Mouse (Mus musculus) liver, embryonic 13.5 days (tissue): ENCODE measurements around the gene Mc3r. TPM values are rescaled to one million over a fixed set of nuclear protein-coding genes. Genes with fewer than 3 reads are reported as not detected.
A peak's percentile ranks its signal among the peaks of the same experiment; 100 is the strongest.

Experiments
- ATAC-seq: fragments of 200-750 bp; cut with Nextera tagmentation; 2 replicates; pipeline ENCODE4 v1.8.0; 2017; ENCODE audit warnings: low read depth, mild to moderate bottlenecking, moderate number of reproducible peaks, moderate library complexity
- DNase-seq: peaks from one replicate; pipeline ENCODE4 v3.0.0; 2022
- H3K27ac ChIP-seq: fragments of 300-500 bp; sonication (generic); 2 replicates; pipeline ENCODE4 v1.5.1; 2015; ENCODE audit warnings: moderate library complexity, mild to moderate bottlenecking, inconsistent platforms
- H3K27me3 ChIP-seq: fragments of 300-500 bp; sonication (generic); 2 replicates; pipeline ENCODE4 v1.6.1; 2015; ENCODE audit warnings: mild to moderate bottlenecking, inconsistent platforms
- H3K36me3 ChIP-seq: fragments of 300-500 bp; sonication (generic); 2 replicates; pipeline ENCODE4 v1.6.1; 2015; ENCODE audit warnings: mild to moderate bottlenecking, inconsistent platforms
- H3K4me1 ChIP-seq: fragments of 300-500 bp; sonication (generic); replicated peaks from 2 replicates; pipeline ENCODE4 v1.6.1; 2015; ENCODE audit warnings: inconsistent platforms
- H3K4me2 ChIP-seq: fragments of 300-500 bp; sonication (generic); 2 replicates; pipeline ENCODE4 v1.6.1; 2015; ENCODE audit warnings: inconsistent platforms, mild to moderate bottlenecking, moderate library complexity
- H3K4me3 ChIP-seq: fragments of 300-500 bp; sonication (generic); replicated peaks from 2 replicates; pipeline ENCODE4 v1.5.1; 2015; ENCODE audit warnings: mild to moderate bottlenecking, inconsistent platforms
- H3K9ac ChIP-seq: fragments of 300-500 bp; sonication (generic); 2 replicates; pipeline ENCODE4 v1.6.1; 2015; ENCODE audit warnings: mild to moderate bottlenecking, inconsistent platforms
- H3K9me3 ChIP-seq: fragments of 300-500 bp; sonication (generic); replicated peaks from 2 replicates; pipeline ENCODE4 v1.6.1; 2016; ENCODE audit warnings: inconsistent platforms
- WGBS: fragments of 180-500 bp; shearing (Covaris S2); methylation state at CpG from one replicate; pipeline ENCODE4 v1.1.7; 2015; ENCODE audit not compliant: insufficient replicate concordance; 5-methylcytosine and 5-hydroxymethylcytosine counted together
- polyA plus RNA-seq: library from polyadenylated mRNA; unstranded; fragments of >200 nt; fragmentation: Nextera tagmentation; extraction: Ambion mirVana; gene quantifications from 2 replicates; pipeline ENCODE4 v1.2.1, GENCODE M21; 2015

Mc3r gene
- polyA plus RNA-seq, 1 experiment from 2014 or later: 0.05 TPM

DNA sequence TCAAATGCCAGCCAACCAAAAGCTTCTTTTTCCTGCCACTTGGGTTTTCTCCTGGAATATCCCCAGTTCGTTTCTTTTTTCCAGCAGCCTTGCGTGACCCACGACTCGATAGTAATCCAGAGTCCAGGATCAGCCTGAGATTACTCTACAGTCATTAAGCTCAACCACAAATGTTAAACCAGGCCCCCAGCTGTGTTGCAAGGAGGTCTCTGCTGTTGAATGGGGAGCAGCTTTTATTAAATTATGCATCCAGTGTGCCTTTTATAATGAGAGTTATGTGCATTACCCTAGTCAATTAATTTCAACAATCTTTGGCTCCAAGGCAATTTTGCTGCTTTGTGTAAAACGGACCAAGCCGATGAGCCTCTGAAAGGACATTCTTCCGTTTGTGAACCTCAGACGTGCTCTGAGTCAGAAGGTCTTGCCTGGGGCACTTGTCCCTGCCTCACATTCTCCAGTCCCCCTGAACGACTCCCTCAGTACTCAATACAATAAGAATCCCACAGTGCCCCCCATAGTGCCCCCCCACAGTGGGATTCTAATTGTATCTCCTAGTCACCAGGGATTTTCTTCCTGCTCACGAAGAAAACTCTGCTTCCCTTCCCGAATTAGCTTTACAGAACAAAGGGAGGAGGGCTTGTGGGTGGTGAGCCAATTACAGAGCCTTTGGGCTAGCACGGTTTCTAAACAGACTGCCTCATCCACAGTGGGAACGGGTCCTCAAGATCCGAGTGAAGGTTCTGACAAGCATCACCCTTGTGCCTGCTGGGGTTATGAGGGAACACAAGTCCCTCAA, 51.0 kb downstream of the Mc3r start:
- Histone ChIP-seq H3K27me3 (0 out of 2 replicates have a peak, but pooled peaks cover 4% of the 10 kb centered on the region), H3K9me3 (no peaks in the 10 kb centered on the region), H3K27ac (peak overlapping the region; percentile 92), H3K4me1 (peaks cover 50% of the 10 kb centered on the region), H3K9ac (peak overlapping the region; percentile 65), H3K36me3 (no peaks in the 10 kb centered on the region), H3K4me2 (peak overlapping the region; percentile 52), H3K4me3 (no peak overlapping the region)
- WGBS: 33% methylated on average over 14 of the region's 14 CpGs
- no peak for DNase-seq
- no peak for ATAC-seq

Other genes starting within 250 kb of the Mc3r start
- gene Cbln4, start 205.0 kb upstream of the Mc3r start, polyA plus RNA-seq: 0.05 and 0.06 TPM in 2 replicates
- gene Fam210b, start 97.1 kb downstream of the Mc3r start, polyA plus RNA-seq: 131 and 149 TPM in 2 replicates
- 142 and 172 TPM in 2 replicates for gene Aurka, start 122.0 kb downstream of the Mc3r start, polyA plus RNA-seq
- 25.0 and 31.4 TPM in 2 replicates for gene Cstf1, start 122.2 kb downstream of the Mc3r start, polyA plus RNA-seq
- 0.61 and 0.78 TPM in 2 replicates for gene Cass4, start 145.3 kb downstream of the Mc3r start, polyA plus RNA-seq
- 48.8 and 54.4 TPM in 2 replicates for gene Rtf2, start 192.1 kb downstream of the Mc3r start, polyA plus RNA-seq
- 0.54 TPM in 2 replicates for gene Gcnt7, start 210.1 kb downstream of the Mc3r start, polyA plus RNA-seq
- gene Fam209, start 224.0 kb downstream of the Mc3r start, polyA plus RNA-seq: 0.28 TPM in 1 of 2 replicates, not detected in the other